Mouse (Mus musculus): ENCODE measurements at regions not wholly inside any gene's neighbourhood (a gene's known extent, or its start where the extent isn't known, plus 50 kb on each side); places are given as distances from the start of the nearest gene placed in this dataset.

- DNase-seq (ENCODE audit: low spot score in 2 of 2) = no peak
These were observed 501.5 kb downstream of the Rab28 start for GRCm38 (mm10) chr5:41206462-41206861.

GRCm38 (mm10) chr5:41204417-41204816 is 503.5 kb downstream of the Rab28 start:
- DNase-seq (ENCODE audit: low spot score in 2 of 2) = peak in 1 of 2 experiments; percentile 8

GRCm38 (mm10) chr5:41187193-41187592 is 520.8 kb downstream of the Rab28 start:
- no peak for DNase-seq (ENCODE audit: low spot score in 2 of 2)

- DNase-seq (ENCODE audit: low spot score in 2 of 2) = no peak
These were observed 530.7 kb downstream of the Rab28 start for GRCm38 (mm10) chr5:41177220-41177619.

- no peak for DNase-seq (ENCODE audit: low spot score in 2 of 2)
These were observed 541.9 kb downstream of the Rab28 start for GRCm38 (mm10) chr5:41165870-41166626.

GRCm38 (mm10) chr5:41125050-41125449 is 582.9 kb downstream of the Rab28 start:
- DNase-seq (ENCODE audit: low spot score in 2 of 2) = no peak

GRCm38 (mm10) chr5:41117658-41118057 is 590.3 kb downstream of the Rab28 start:
- DNase-seq (ENCODE audit: low spot score in 2 of 2) = no peak

- DNase-seq (ENCODE audit: low spot score in 2 of 2) = no peak
These were observed 620.2 kb downstream of the Rab28 start for GRCm38 (mm10) chr5:41087773-41088172.

- DNase-seq (ENCODE audit: low spot score in 2 of 2) = no peak
These were observed 631.5 kb downstream of the Rab28 start for GRCm38 (mm10) chr5:41076412-41076811.

- DNase-seq (ENCODE audit: low spot score in 2 of 2) = no peak
These were observed 646.3 kb downstream of the Rab28 start for GRCm38 (mm10) chr5:41061646-41062045.

- DNase-seq (ENCODE audit: low spot score in 2 of 2) = no peak
These were observed 646.7 kb downstream of the Rab28 start for GRCm38 (mm10) chr5:41061222-41061621.

- DNase-seq (ENCODE audit: low spot score in 2 of 2) = no peak
These were observed 649.9 kb downstream of the Rab28 start for GRCm38 (mm10) chr5:41058015-41058414.

- no peak for DNase-seq (ENCODE audit: low spot score in 2 of 2)
These were observed 656.0 kb downstream of the Rab28 start for GRCm38 (mm10) chr5:41051948-41052347.

GRCm38 (mm10) chr5:41048515-41048914 is 659.4 kb downstream of the Rab28 start:
- DNase-seq (ENCODE audit: low spot score in 2 of 2) = no peak

GRCm38 (mm10) chr5:41045221-41045620 is 662.7 kb downstream of the Rab28 start:
- no peak for DNase-seq (ENCODE audit: low spot score in 2 of 2)

- DNase-seq (ENCODE audit: low spot score in 2 of 2) = peak; percentile 23 to 50
These were observed 663.5 kb downstream of the Rab28 start for GRCm38 (mm10) chr5:41044465-41044864.

- DNase-seq (ENCODE audit: low spot score in 2 of 2) = no peak
These were observed 669.2 kb downstream of the Rab28 start for GRCm38 (mm10) chr5:41038790-41039189.

- DNase-seq (ENCODE audit: low spot score in 2 of 2) = no peak
These were observed 701.3 kb downstream of the Rab28 start for GRCm38 (mm10) chr5:41006692-41007091.

GRCm38 (mm10) chr5:40986562-40986961 is 721.4 kb downstream of the Rab28 start:
- no peak for DNase-seq (ENCODE audit: low spot score in 2 of 2)

GRCm38 (mm10) chr5:40974892-40975291 is 733.1 kb downstream of the Rab28 start:
- no peak for DNase-seq (ENCODE audit: low spot score in 2 of 2)

GRCm38 (mm10) chr5:40952901-40953595 is 754.9 kb downstream of the Rab28 start:
- DNase-seq (ENCODE audit: low spot score in 2 of 2) = peak in 1 of 2 experiments; percentile 11

GRCm38 (mm10) chr5:40929127-40929526 is 778.8 kb downstream of the Rab28 start:
- no peak for DNase-seq (ENCODE audit: low spot score in 2 of 2)

GRCm38 (mm10) chr5:40920920-40921319 is 787.0 kb downstream of the Rab28 start:
- DNase-seq (ENCODE audit: low spot score in 2 of 2) = no peak
